Mouse (Mus musculus) gonadal fat pad, adult 2 months (tissue): Measurements from ENCODE around the gene Scnn1g. TPM values are rescaled to one million over a fixed set of nuclear protein-coding genes. Genes with fewer than 3 reads are reported as not detected.

Experiments used
- DNase-seq: peaks from one replicate; pipeline ENCODE4 v3.0.0-alpha.2; 2012; ENCODE audit warnings: low read depth
- polyA plus RNA-seq: library from polyadenylated mRNA; depleted of rRNA; stranded (reverse); fragments of >200 nt; gene quantifications from 2 replicates; pipeline ENCODE4 v1.2.3, GENCODE M21; 2012; rRNA removed

The Scnn1g gene
- polyA plus RNA-seq = 0.27 and 0.36 TPM in 2 replicates

DNA sequence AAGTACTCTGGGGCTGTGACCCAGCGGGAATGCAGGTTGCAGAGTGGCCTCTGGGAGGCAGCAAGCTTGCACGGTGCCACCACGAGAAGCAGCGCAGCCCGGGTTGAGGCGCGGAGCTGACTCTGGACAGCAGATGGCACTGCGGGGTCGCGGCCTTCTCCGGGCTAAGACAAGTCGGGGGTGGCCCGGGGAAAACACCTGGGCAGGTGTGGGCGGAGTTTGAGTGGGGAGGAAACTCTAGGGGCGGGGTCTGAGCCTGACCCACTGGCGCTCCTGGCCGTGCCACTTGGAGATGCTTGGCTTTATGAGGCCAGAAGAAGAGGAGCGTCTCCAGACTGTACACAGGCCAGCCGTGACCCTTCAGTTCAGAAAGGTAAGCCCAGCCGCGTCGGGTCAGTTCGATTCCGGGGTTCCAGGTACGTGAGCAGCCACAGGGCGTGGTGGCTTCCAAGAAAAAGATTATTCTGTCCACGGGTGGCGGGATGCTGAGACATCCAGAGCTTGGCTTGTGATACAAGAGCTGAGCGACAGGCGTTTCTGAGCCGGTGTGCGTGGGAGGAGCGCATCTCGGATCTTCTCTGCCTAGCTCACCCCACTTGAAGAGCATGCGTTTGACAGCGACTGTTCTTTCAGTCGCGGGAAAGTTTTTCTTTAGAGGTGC, at the start of gene Scnn1g:
TSS of gene Scnn1g (plus strand) at position 309 of the 661 bp plus-strand sequence.
- peak; percentile 38 for DNase-seq

DNA sequence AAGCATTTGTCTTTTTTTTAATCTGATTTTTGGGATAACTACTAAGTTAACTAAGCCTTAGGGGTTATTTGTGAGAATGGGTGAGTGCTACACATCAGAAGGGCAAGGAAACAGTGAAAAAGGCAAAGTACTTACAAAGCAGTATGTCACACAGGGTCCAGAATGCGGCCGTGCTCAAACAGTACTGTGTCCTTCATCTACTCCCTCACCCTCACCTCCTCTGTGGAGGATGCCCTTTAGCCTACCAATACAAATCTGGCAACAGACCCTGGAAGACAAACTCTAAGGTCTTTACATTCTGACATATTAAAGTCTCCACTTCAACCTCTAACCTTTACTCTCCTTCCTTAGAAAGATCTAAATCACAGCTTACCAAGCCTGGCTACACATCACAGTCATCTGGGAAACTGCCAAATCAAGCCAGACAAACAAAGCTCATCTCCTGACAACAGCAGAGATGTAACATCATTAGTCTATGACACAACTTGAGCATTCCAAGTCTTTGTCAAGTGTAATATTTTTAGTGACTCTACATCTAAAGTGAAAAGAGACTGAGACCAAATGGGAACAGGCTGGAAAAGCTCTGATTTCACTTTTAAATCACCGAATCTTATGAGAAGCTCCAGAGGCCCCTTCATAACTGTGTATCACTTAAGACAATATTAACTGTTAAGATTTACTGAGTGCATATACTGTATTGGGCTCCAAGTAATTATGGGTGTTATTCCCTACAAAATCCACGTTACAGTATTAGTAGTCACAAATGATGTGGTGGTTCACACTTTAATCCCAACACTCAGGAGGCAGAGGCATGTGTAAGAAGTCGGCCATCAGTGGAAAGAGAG, 48.9 kb upstream of the Scnn1g start:
- DNase-seq = no peak

DNA sequence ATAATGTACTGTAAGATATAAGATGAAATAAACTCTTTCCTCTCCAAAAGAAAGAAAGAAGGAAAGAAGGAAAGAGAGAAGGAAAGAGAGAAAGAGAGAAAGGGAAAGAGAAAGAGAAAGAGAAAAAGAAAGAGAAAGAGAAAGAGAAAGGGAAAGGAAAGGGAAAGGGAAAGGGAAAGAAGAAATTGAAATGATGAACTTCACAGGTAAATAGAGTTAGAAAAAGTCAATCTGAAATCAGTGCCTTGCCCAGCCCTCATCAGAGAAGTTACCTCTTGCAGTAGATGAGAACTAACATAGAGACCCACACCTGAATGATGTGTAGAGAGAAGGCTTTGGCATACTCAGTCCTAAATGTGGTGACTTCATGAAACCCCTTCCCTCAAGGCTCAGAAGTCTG, 44.9 kb upstream of the Scnn1g start:
- no peak for DNase-seq

DNA sequence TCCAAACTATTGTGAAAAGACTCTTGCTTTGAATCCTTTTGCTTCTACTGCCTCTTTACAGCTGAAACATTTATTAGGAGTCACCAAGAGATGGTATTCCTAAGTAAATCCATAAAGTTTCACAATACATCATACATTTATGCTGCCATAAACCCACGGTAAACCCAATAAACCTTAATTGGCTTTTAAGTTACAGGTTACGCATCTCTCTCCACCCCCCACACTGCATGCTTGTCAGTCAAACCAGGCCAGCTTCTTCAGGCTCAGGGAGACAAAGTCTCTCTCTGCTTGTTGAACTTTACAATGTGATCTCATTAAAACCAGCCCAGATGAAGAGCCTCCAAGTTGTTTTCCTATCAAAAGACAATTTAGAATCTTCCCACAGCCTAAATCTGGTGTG, 42.5 kb upstream of the Scnn1g start:
- DNase-seq = no peak

DNA sequence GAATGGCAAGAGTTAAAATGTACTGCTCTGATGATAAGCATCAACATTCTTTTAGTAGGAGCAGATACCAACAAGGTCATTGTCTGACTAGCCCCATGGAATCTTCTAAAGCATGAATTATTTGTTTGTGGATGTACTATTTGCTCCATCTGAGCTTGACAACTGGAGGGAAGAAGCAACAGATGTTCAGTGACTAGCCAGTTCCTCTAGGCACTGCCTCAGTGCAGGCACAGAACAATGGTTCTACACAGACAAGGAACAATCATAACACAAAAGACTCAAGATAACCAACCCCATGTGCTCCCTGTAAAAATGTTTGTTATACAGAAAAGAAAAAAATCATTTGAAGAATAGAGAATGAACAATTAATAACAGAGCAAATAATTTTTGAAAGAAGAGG, 37.1 kb upstream of the Scnn1g start:
- no peak for DNase-seq

DNA sequence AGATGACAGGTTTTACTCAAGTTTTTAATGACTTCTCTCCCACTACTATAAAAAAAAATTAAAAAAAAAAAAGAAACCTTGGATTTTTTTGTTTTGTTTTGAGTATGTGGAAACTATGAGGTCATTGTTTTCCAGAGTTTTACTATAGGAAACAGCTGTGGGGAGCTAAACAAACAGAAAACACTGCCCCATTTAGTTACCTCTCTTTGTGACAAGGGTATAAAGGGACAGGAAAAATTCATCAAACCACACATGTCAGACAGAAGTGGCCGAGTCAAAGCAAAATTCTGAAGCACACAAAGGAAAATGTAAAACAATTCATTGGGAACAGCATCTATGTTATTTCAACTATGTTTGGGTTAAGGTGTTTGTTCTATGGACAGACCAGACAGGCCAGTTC, 36.7 kb upstream of the Scnn1g start:
- no peak for DNase-seq

DNA sequence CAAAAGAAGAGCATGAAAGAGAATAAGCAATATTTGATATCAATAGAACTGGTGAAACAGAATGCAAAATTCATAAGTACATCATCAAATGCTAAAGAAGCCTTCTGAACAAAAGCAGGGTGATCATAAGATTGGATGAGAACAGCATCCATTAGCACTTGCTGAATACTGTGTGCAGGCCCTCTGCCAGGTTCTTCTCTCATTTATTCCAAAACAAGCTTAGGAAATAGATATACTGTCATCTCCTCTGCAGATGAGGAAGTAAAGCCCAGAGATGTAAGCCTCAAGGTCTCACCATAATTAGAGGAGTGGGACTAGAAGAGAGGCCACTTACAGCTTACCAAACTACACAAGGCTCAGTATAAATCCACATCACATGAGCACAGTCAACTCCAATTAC, 35.1 kb upstream of the Scnn1g start:
- DNase-seq = no peak

DNA sequence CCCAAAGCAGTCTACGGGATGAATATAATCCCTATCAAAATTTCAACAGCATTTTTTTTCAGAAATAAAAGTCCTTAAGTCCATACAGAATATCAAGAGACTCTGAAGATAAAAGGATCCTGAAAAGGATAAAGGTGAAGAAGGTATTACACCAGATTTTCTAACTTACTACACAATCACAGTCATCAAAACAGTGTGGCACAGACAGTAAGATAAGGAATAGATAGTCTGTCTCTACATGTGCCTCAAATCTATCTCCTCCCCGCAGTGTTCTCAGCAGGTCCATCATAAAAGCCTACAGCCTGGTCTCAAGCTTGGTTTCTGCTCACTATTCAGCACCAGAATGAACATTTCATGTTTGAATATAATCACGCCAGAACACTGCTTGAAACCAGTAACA, 33.8 kb upstream of the Scnn1g start:
- no peak for DNase-seq

DNA sequence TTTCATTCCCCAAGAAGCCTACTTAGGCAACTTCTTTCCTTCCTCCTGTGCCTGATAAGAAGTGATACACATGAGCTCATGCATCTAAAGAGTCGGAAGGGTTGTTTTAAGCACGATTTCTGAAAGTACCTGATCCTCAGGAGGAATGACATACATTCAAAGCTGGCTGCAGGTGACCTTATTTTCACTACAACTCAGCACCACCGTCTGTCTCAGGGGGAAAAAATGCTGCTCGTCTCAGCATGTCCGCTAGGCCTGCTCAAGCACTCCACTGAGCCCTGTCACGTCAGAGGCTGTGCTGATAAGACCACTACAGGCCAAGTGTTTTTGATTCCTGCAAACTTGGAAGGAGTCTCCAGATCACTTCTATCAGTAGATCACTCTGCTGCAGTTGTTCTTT, 32.3 kb upstream of the Scnn1g start:
- no peak for DNase-seq

DNA sequence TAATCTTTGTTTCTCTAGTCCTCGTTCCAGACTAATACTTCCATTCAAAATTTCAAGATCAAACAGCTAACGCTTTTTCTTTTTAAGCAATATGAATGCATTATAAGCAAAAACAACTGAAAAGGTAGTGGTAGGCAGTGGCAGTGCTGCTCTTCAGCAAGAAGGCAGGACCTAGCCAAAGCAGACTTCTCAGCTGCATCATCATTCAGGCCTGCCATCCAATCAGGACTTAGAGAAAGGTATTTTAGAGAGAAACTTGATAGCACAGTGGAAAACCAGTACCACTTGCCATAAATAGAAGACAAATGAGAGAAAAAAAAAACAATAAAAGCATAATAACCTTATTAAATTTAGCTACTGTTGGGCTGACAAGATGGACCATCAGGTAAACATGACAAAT, 29.2 kb upstream of the Scnn1g start:
- DNase-seq = no peak

DNA sequence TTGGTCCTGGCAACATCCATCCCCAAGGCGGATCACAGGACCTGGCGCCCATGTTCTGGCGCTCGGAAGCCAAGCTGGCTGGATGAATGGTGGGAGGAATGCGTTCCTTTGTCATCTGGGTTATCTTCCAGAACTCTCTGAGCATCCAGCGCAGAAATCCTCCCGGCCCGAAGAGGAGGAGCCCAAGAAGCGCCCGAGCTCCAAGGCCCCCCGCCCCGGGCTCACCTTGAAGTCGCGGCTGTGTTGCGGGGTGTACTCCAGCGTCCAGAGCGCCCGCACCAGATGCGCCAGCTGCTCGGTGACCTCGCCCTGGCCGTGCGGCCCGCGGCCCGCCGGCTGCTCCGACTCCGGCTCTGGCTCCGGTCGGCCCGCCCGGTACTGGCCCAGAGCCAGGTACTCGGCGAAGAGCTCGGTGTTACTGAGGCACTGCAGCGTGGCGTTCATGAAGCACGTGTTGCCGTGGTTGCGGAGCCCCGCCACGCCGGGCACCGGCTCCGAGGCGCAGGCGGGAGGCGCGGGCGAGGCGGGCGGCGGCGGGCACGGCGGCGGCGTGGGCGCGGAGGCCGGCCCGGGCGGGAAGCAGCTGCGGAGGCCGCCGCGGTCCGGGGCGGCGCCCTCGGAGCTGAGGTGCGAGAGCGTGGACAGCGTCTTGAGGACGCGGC, 27.7 kb upstream of the Scnn1g start:
- DNase-seq = no peak

DNA sequence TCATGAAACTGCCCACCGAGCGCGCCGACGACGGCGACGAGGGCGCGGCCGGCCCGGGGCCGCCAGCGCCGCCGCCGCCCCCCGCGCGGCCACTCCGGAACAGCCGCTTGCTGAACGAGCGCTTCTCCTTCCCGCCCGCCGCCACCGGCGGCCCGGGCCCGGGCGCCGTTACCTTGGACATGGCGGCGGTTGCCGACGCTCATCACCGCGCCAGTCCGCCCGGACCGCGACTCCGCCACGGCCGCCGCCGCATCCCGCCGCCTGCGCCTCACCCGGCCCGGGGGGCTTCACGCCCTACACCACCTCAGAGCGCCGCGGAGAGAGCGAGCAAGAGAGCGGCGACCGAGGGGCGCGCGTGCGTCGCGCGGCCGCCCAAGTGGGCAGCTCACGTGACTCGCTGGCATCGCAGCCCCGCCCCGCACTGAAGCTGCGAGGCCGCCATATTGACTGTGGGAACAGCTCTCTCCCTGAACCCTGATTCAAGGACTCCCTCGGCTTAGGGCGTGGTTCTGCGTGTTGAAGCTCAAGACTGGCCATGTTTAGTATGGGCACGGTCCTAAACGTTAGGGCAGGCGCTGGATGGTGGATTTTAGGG, 27.1 kb upstream of the Scnn1g start, which contains the start of gene Usp31:
TSS of gene Usp31 (minus strand) at position 181 of the 595 bp plus-strand sequence.
- peak; percentile 60 for DNase-seq

DNA sequence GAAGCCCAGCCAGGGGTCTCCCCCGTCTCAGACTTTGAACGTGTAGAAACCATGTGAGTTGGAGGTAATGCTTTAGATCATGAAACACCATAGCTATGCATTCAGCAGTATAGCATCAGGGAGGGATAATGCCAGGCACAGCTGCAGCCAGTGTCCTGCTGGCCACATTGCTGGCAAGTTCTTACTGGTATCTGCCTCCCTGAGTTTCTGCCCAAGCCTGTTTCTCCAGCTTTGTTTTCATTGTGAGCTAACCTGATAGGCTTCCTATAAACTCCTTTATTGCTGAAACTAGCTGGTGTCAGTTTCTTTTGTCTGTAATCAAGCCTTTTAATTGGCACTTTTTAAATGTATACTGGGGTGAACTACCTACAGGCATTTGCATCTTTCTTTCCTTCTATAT, 23.1 kb upstream of the Scnn1g start:
- DNase-seq = peak; percentile 28

DNA sequence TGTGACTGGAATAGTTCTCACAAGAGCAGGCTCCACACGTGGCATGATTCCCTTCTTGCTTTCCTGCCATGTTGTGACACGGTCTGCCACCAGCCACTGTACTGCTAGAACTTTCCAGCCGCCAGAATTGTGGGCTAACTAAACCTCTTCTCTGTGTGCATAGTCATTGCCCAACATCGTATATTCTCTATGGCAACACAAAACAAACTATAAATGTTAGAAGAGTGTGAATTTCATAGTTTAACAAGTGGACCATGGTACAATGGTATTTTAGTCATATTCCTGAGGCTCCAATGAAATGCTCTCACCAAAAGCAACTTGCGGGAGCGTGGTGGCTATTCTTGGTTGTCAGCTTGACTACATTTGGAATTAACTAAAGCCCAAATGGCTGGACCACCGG, 17.2 kb upstream of the Scnn1g start:
- DNase-seq = no peak

DNA sequence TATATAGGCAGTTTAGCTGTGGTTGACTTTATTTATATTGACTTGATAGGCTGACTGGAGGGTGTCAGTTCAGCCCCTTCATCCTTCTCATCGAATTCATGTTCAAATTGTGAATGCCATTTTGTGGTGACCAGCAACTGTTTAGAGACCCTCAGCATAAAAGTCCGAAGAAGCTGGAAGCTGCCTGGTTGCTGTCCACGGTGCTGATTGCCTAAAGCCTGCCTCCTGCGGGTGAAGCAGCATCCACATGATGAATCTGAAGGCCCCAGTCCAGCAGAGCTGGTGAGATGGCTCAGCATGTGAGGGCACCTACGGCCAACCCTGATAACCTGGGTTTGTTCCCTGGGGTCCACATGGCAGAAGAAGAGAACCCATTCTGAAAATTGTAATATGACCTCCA, 4.1 kb upstream of the Scnn1g start:
- DNase-seq = no peak

DNA sequence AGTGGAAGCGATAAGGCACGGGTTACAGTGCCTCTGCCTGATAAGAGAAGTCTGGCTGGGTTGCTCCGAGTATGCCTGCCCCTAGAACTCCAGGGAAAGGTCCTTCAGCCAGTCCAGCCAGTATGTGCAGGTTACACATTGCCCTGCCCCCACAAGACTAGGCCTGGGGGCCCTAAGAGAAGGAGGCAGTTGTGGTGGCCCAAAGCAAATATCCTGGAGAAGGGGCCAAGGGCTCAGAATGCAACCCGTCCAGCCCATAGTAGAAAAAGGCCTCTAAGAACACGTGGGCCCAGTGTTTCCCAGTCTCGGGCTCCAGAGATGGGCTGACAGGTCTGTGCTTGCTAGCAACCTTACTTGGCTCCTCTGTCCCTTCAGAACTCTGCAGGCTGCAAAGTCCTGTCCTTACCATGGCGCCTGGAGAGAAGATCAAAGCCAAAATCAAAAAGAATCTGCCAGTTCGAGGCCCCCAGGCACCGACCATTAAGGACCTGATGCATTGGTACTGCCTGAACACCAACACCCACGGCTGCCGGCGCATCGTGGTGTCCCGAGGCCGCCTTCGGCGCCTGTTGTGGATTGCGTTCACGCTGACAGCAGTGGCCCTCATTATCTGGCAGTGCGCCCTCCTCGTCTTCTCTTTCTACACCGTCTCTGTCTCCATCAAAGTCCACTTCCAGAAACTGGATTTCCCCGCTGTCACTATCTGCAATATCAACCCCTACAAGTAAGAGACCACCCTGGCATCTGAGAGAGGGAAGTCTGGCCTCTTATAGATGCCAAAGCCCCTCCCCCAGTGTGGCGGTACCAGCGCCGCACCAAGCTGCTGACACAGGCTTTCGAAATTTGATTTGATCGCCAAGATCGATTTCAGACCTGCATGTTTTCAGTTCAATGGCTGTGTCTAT, 3.5 kb downstream of the Scnn1g start:
- peak; percentile 63 for DNase-seq

DNA sequence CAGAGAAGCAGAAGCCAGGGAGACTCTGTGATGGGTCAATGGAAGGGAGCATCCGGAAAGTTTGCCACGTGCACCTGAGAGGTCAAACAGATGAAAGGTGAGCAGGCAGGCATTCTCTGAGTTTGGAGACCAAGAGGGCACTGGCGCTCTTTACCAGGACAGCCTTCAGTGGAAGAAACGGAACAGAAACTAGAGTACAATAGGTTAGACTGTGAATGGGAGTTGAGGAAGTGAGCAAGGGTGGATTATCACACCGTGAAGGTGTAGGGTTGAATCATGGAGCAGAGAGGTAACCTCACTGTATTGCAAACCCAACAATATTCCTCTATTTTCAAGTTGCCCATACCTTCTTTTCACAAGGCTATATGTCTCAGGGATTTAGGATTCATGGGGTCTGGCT, 16.0 kb downstream of the Scnn1g start:
- no peak for DNase-seq

DNA sequence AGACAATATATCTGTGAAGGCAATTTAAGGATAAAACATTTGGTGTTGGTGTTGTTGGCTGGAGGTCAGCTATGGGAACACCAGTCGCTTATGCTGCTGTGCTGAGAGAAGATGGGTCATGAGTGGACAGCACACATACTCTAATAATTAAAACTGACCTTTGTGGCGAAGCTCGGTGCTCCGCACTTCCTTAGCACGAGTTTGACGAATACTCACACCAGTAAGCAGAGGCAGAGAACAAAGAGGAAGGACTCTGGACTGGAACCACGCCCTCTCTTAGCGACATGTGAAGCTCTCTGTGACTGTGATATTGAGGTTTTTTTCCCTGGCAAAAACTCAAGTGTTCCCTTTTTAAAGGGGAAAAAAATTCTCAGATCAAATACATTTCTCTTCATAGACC, 20.5 kb downstream of the Scnn1g start:
- no peak for DNase-seq

DNA sequence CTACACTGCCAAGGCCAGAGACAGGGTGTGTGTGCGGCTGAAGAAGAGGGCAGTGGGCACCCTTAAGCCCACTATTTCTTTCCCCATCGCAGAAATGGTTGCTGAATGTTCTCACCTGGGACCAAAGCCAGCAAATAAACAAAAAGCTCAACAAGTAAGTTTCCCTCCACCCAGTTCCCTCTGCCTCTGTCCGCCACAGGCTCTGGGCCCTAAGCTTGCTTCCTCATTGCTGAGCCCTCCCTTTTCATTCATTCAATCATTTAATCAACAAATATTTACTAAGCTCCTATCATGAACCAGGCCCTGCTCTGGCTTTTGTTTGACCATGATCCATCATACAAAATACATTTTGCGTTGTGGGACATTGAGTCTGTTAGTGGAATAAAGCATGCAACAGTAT, 29.0 kb downstream of the Scnn1g start:
- no peak for DNase-seq

DNA sequence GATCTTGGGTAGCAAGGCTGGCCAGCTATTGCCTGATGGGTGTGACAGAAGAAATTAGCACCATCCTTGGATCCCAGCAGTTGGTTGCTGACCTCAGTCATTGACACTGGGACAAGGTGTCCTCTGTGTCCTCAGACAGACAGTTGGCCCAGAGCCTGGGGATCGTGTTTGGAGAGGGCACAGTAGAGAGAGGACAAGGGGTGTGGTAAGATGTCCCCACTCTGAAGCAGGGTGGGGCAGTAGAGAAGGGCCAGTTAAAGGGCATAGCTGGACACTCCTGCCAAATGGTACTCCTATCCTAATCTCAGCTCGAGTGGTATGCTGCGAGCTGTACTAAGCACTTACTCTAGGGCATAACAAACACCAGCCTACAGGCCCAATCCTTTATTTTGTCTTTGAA, 33.6 kb downstream of the Scnn1g start:
- DNase-seq = no peak

DNA sequence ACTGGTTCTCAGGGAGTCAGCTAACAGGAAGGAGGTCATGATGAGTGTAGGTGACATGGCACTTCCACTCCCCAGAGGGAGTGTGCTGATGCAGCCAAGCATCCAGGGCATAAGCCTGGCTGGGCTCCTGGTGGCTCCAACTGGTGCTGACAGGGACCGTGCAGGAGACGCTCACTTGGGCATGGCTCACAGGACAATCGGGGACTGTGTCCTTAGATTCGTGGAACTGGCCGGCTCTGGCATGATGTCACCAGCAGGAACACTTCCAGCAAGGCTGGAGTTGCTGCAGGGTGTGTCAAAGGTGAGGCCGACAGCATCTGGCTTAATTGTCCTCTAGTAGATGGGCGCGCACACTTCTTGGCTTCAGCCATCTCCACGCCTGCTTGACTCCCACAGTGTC, 34.7 kb downstream of the Scnn1g start:
- DNase-seq = no peak
